Mouse (Mus musculus) kidney, adult 2 months (tissue): ENCODE results near the gene Gm14781. TPM values are rescaled to one million over a fixed set of nuclear protein-coding genes. Genes with fewer than 3 reads are reported as not detected.
"Not testable (repeated sequence)": the region's sequence is repeated elsewhere in the genome, so short reads cannot be mapped to it uniquely, and the experiment has no call there.

Experiments
- DNase-seq: peaks from one replicate; pipeline ENCODE4 v3.0.0; 2021
- H3K27ac ChIP-seq: fragments of 200-500 bp; 2 replicates; pipeline ENCODE4 v1.5.1; 2012; ENCODE audit warnings: low read depth, low read length, control low read depth, inconsistent platforms; ENCODE audit not compliant: insufficient read depth
- H3K27me3 ChIP-seq: fragments of 200-500 bp; replicated peaks from 2 replicates; pipeline ENCODE4 v1.6.1; 2012; ENCODE audit warnings: mild to moderate bottlenecking, moderate library complexity, low read length, inconsistent platforms; ENCODE audit not compliant: control insufficient read depth, insufficient read depth
- H3K36me3 ChIP-seq: fragments of 200-500 bp; 2 replicates; pipeline ENCODE4 v1.6.1; 2012; ENCODE audit warnings: mild to moderate bottlenecking, moderate library complexity, low read length, inconsistent platforms; ENCODE audit not compliant: control insufficient read depth, insufficient read depth
- H3K4me1 ChIP-seq: fragments of 200-500 bp; 2 replicates; pipeline ENCODE4 v1.6.1; 2011; ENCODE audit warnings: low read length; ENCODE audit not compliant: control insufficient read depth, insufficient read depth
- H3K4me3 ChIP-seq: fragments of 200-500 bp; 2 replicates; pipeline ENCODE4 v1.5.1; 2011; ENCODE audit warnings: mild to moderate bottlenecking, low read depth, low read length, control low read depth; ENCODE audit not compliant: insufficient read depth
- WGBS: fragments of 180-500 bp; shearing (Covaris S2); methylation state at CpG from one replicate; pipeline ENCODE4 v1.1.7; 2018; 5-methylcytosine and 5-hydroxymethylcytosine counted together
- polyA plus RNA-seq: library from polyadenylated mRNA; depleted of rRNA; stranded (reverse); fragments of >200 nt; gene quantifications from 2 replicates; pipeline ENCODE4 v1.2.3, GENCODE M21; 2012; rRNA removed

Gene Gm14781
- polyA plus RNA-seq: not detected in 2 replicates

- H3K4me3 ChIP-seq, H3K27me3 ChIP-seq, H3K36me3 ChIP-seq, H3K4me1 ChIP-seq, DNase-seq, H3K27ac ChIP-seq: not testable (repeated sequence)
- WGBS: 56% methylated on average over 1 of the region's 1 CpGs
Measured at GRCm38 (mm10) chrX:91631894-91632293, at the start of gene Gm14781. Gm14781 (plus strand) TSS chrX:91632194.

DNA sequence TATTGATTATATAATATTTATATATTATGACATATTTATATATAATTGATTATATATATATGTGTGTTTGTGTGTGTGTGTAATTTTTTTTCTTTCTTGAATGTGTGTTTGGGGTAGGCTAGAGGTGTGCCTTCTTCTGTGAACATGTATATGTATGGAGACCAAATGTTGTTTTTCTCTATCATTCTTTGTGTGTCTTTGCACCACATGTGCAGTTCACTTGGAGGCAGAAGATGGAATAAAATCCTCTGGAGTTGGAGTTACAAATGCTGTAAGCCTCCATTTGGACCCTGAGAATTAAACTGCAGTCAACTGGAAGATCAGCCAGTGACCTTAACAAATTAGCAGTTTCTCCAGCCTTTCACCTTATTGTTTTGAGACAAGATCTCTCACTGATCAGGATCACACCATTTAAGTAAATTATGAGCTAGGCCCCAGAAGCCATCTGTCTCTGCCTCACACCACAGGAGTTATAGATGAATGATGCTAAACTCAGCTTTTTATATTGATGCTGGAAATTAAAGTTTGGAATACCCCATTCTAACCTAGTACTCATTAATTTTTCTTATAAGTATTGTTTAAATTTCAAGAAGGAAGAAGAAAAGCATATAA, 23.1 kb downstream of the Gm14781 start:
- not testable (repeated sequence) for H3K4me1 ChIP-seq, H3K36me3 ChIP-seq, H3K4me3 ChIP-seq, H3K27me3 ChIP-seq, DNase-seq, H3K27ac ChIP-seq

Other genes starting within 250 kb of the Gm14781 start
- not detected in 2 replicates for gene Gm5072, start 239.7 kb upstream of the Gm14781 start, polyA plus RNA-seq
- not detected in 2 replicates for gene Gm8914, start 152.1 kb upstream of the Gm14781 start, polyA plus RNA-seq
- gene 1700084M14Rik, start 56.3 kb upstream of the Gm14781 start, polyA plus RNA-seq: not detected in 2 replicates
- gene Mageb5, start 150.8 kb downstream of the Gm14781 start, polyA plus RNA-seq: not detected in 2 replicates